Mouse (Mus musculus): ENCODE data around the gene Satb1. TPM values are rescaled to one million over a fixed set of nuclear protein-coding genes. Genes with fewer than 3 reads are reported as not detected.

The Satb1 gene
- polyA plus RNA-seq, 1 experiment: 2.5 TPM

DNA sequence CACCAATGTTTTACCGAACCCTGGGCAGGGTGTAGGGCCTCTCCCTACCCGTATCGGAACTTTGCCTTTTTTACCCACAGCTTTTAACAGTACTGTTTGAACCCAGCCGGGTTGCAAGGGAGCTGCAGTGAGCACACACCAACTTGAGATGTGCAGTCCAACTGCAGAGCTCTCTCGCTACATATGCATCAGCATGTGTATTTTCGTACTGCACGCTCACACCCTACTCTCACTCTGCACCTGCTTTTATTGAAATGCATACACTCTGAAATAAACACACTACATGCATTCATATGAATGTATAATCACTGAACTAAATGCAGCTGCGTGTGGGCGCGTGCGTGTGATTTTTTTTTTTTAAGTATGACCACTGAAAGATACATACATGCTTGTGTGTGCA lies 53.1 kb downstream of the Satb1 start:
- TF ChIP-seq POLR2A (IDR thresholded peaks at IDR 0.05; ENCODE audit: low read depth, low read length) (no peak), CTCF (IDR thresholded peaks at IDR 0.05; ENCODE audit: extremely low read depth, insufficient read length, insufficient replicate concordance, low read depth, low read length) (no peak)
- H3K27me3 ChIP-seq (ENCODE audit: control insufficient read depth, insufficient read depth, low read length): no peaks in the 10 kb centered on the region
- no peaks in the 10 kb centered on the region for H3K36me3 ChIP-seq (ENCODE audit: control insufficient read depth, insufficient read depth, low read length)
- no peak overlapping the region for H3K4me3 ChIP-seq (ENCODE audit: low read depth, low read length)
- no peak overlapping the region for H3K27ac ChIP-seq (ENCODE audit: insufficient read depth, low read depth, low read length)
- no peaks in the 10 kb centered on the region for H3K4me1 ChIP-seq (ENCODE audit: control insufficient read depth, insufficient read depth, insufficient read length, low read length)
- 93% methylated on average over 11 of the region's 11 CpGs for WGBS

DNA sequence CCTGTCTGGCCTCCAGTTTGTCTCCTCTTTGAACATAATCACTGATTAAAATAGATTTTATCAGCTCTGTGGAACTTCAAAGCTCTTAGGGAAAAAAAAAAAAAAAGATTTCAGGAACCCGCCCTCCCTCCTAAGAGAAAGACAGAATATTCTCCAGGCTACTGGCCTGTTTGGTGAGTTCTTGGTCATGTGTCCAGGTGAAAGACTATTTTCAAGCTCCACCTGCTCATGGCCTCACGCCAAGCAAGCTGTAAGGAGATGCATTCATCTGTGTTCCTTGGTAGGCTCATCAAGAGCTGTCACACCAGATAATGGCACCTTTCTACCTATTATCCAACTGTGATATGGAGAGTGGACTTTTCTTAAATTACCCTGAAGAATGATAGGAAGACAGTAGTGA lies 54.1 kb downstream of the Satb1 start:
- WGBS: 32% methylated on average over 2 of the region's 2 CpGs

DNA sequence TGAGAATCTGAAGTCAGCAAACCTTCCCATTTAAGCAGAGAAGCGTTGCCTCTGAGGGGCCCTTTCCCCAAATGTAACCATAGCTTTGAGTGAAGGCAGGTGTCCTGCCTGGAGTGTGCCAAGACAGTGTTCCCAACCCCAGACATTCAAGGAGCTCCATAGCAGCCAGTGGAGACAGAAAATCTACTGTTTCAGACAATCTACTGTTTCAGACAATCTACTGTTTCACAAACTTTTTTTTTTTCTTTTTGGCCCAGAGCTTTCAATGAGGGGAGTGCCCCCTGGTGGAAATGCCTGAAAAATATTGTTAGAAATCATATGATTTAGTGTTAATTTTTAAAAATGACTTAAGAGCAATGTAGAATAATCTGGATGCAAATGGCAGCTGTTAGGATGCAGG lies 55.3 kb downstream of the Satb1 start:
- TF ChIP-seq POLR2A (IDR thresholded peaks at IDR 0.05; ENCODE audit: low read depth, low read length): no peak
- TF ChIP-seq CTCF (IDR thresholded peaks at IDR 0.05; ENCODE audit: extremely low read depth, insufficient read length, insufficient replicate concordance, low read depth, low read length): no peak
- no peaks in the 10 kb centered on the region for H3K4me1 ChIP-seq (ENCODE audit: control insufficient read depth, insufficient read depth, insufficient read length, low read length)
- H3K4me3 ChIP-seq (ENCODE audit: low read depth, low read length): no peak overlapping the region
- H3K27me3 ChIP-seq (ENCODE audit: control insufficient read depth, insufficient read depth, low read length): no peaks in the 10 kb centered on the region
- H3K36me3 ChIP-seq (ENCODE audit: control insufficient read depth, insufficient read depth, low read length): no peaks in the 10 kb centered on the region
- WGBS: 74% methylated on average over 1 of the region's 1 CpGs
- H3K27ac ChIP-seq (ENCODE audit: insufficient read depth, low read depth, low read length): no peak overlapping the region

More for the DNA sequence above, 54.1 kb downstream of the Satb1 start:
- TF ChIP-seq POLR2A (IDR thresholded peaks at IDR 0.05; ENCODE audit: low read depth, low read length) (no peak), CTCF (IDR thresholded peaks at IDR 0.05; ENCODE audit: extremely low read depth, insufficient read length, insufficient replicate concordance, low read depth, low read length) (no peak)
- no peaks in the 10 kb centered on the region for H3K36me3 ChIP-seq (ENCODE audit: control insufficient read depth, insufficient read depth, low read length)
- H3K27ac ChIP-seq (ENCODE audit: insufficient read depth, low read depth, low read length): no peak overlapping the region
- no peaks in the 10 kb centered on the region for H3K4me1 ChIP-seq (ENCODE audit: control insufficient read depth, insufficient read depth, insufficient read length, low read length)
- H3K27me3 ChIP-seq (ENCODE audit: control insufficient read depth, insufficient read depth, low read length): no peaks in the 10 kb centered on the region
- H3K4me3 ChIP-seq (ENCODE audit: low read depth, low read length): no peak overlapping the region

DNA sequence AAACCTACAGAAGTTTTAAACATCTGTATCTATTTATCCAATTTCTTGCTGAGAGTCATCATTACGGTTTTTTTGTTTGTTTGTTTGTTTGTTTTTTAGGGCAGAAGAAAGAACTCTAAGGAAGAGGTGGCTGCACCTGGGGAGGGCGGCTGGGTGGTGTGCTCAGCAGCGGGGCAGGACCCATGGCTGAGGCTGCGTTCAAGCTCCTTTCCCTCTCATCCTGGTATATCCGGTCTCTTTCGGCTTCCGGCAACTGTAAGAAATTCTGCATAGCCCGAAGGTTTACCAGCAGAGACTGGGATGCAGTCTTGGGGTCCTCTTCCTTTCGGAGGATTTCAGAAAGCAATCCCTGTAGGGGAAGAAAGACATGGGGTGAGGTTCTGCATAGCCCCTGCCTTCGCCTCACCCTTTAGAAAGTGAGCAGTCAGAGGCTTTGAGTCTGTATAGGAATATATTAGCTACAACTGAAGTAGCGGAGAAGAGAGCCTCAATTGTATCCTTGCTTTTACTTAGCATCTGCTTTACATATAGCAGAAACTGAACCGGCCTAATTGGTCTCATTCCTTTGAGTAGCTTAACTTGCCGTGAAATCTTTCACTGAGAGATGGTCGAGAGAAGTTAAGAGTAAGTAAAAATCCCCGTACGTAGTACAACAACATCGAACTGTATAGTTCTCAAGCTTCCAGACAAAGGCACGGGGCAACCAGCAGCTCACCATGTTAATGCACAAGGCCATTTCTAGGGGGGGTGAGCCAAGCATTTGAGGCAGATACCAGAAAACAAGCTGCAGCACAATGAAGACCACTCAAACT lies 57.8 kb downstream of the Satb1 start:
- H3K4me3 ChIP-seq (ENCODE audit: low read depth, low read length): no peak overlapping the region
- WGBS: 92% methylated on average over 18 of the region's 18 CpGs
- no peaks in the 10 kb centered on the region for H3K27me3 ChIP-seq (ENCODE audit: control insufficient read depth, insufficient read depth, low read length)
- H3K27ac ChIP-seq (ENCODE audit: insufficient read depth, low read depth, low read length): no peak overlapping the region
- TF ChIP-seq POLR2A (IDR thresholded peaks at IDR 0.05; ENCODE audit: low read depth, low read length) (no peak), CTCF (IDR thresholded peaks at IDR 0.05; ENCODE audit: extremely low read depth, insufficient read length, insufficient replicate concordance, low read depth, low read length) (no peak)
- H3K36me3 ChIP-seq (ENCODE audit: control insufficient read depth, insufficient read depth, low read length): no peaks in the 10 kb centered on the region
- no peaks in the 10 kb centered on the region for H3K4me1 ChIP-seq (ENCODE audit: control insufficient read depth, insufficient read depth, insufficient read length, low read length)

DNA sequence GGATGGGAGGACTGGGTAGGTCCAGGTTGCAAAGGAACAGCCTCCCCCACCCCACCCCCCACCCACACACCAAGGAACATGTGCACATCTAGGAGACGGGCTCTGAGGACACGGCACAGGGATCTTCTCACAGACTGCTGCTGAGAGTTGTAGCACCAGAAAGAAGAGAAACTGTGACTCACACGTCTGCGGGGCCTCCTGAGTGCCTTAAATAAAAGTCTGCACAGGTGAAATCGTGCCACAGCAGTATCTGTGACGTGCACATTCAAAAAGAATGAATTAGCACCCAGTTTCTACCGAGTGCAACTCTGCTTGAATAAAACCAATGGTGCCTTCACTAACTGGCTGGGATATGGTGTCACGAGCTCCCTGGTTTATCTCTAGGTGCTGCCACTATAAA lies 69.5 kb downstream of the Satb1 start:
- no peak overlapping the region for H3K27ac ChIP-seq (ENCODE audit: insufficient read depth, low read depth, low read length)
- H3K4me3 ChIP-seq (ENCODE audit: low read depth, low read length): no peak overlapping the region
- H3K27me3 ChIP-seq (ENCODE audit: control insufficient read depth, insufficient read depth, low read length): no peaks in the 10 kb centered on the region
- WGBS: 77% methylated on average over 8 of the region's 8 CpGs
- no peaks in the 10 kb centered on the region for H3K4me1 ChIP-seq (ENCODE audit: control insufficient read depth, insufficient read depth, insufficient read length, low read length)
- no peak for TF ChIP-seq POLR2A (IDR thresholded peaks at IDR 0.05; ENCODE audit: low read depth, low read length)
- no peak for TF ChIP-seq CTCF (IDR thresholded peaks at IDR 0.05; ENCODE audit: extremely low read depth, insufficient read length, insufficient replicate concordance, low read depth, low read length)
- H3K36me3 ChIP-seq (ENCODE audit: control insufficient read depth, insufficient read depth, low read length): no peaks in the 10 kb centered on the region

DNA sequence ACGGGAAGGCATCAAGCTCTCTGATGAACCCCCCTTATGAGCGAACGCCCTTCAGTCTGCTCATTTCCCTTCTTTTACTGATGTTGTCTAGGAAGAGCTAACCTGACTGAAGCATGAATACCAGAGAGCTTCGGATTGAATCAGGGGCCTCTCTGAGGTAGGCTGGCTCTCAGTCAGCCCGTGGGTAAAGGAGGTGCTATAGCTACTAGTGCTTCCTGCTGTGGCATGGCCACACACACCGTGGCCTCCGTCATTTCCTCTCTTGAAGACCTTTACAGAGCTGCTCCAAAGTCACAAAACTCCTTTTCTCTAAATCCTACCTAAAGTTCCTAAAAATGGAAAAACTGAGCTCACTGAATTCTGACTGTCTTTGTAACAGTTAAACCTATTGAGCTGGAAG lies 70.6 kb downstream of the Satb1 start:
- H3K4me1 ChIP-seq (ENCODE audit: control insufficient read depth, insufficient read depth, insufficient read length, low read length): no peaks in the 10 kb centered on the region
- WGBS: 79% methylated on average over 7 of the region's 7 CpGs

DNA sequence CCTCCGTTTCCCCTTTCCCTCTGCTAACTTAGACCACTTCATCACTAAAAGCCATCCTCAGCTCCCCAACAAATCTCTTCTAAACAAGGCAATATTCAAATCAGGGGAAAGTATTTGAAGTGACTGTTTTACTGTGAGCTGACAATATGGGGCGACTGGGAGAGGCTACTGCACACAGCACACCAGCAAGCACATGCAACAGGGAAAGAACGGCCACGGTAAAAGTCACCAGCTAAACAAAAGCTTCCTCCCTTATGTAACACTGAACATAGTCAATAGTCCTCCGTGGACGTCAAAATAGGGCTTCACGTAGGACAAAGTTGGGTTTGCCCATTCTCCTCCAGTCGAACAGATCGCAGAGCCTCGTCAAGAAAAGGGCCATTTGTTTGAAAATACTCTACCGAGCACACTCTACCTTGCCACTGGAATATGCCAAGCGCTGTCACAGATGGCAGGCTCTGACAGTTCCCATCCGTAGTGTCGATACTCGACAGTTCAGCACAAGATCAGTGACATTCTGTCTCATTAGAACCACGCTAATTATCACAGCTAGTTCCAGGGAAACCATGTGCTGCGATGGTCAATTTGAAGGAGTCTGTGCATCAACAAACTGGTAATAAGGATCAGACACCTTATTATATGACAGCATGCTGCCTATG lies 72.0 kb downstream of the Satb1 start:
- WGBS: 84% methylated on average over 17 of the region's 17 CpGs
- Histone ChIP-seq H3K27ac (ENCODE audit: insufficient read depth, low read depth, low read length) (no peak overlapping the region), H3K27me3 (ENCODE audit: control insufficient read depth, insufficient read depth, low read length) (no peaks in the 10 kb centered on the region), H3K4me3 (ENCODE audit: low read depth, low read length) (no peak overlapping the region), H3K4me1 (ENCODE audit: control insufficient read depth, insufficient read depth, insufficient read length, low read length) (no peaks in the 10 kb centered on the region), H3K36me3 (ENCODE audit: control insufficient read depth, insufficient read depth, low read length) (no peaks in the 10 kb centered on the region)
- no peak for TF ChIP-seq POLR2A (IDR thresholded peaks at IDR 0.05; ENCODE audit: low read depth, low read length)
- no peak for TF ChIP-seq CTCF (IDR thresholded peaks at IDR 0.05; ENCODE audit: extremely low read depth, insufficient read length, insufficient replicate concordance, low read depth, low read length)

More for the DNA sequence above, 70.6 kb downstream of the Satb1 start:
- Histone ChIP-seq H3K4me3 (ENCODE audit: low read depth, low read length) (no peak overlapping the region), H3K27ac (ENCODE audit: insufficient read depth, low read depth, low read length) (no peak overlapping the region), H3K27me3 (ENCODE audit: control insufficient read depth, insufficient read depth, low read length) (no peaks in the 10 kb centered on the region), H3K36me3 (ENCODE audit: control insufficient read depth, insufficient read depth, low read length) (no peaks in the 10 kb centered on the region)
- TF ChIP-seq CTCF (IDR thresholded peaks at IDR 0.05; ENCODE audit: extremely low read depth, insufficient read length, insufficient replicate concordance, low read depth, low read length) (no peak), POLR2A (IDR thresholded peaks at IDR 0.05; ENCODE audit: low read depth, low read length) (no peak)

Measured in small intestine, adult 2 months (tissue).